Mouse (Mus musculus): Measurements from ENCODE around the gene Lrrc8c.
"Not testable (repeated sequence)": the region's sequence is repeated elsewhere in the genome, so short reads cannot be mapped to it uniquely, and the experiment has no call there.

Gene Lrrc8c

GRCm38 (mm10) chr5:105602585-105602984, 83.4 kb downstream of the Lrrc8c start:
- DNase-seq (ENCODE audit: low spot score), result no peak

DNA sequence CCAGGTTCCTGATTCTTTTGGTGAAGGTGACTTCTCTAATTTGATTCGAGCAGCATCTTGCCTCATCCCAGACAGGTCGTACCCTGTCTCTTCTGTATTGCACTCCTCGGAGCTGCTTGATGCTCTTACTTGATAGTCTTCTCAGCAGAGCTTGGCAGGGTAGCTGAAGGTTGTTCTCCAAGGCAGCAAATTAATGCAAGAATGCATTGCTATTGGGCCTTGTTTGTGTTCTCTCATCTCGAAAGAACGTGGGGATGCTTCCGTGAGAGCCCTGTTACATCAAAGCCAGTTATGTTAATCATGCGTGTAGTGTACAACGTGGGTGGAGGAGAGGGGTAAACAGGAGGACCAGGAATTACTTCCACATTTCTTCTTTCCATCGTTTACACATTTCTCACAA, 86.5 kb downstream of the Lrrc8c start:
- no peak for DNase-seq (ENCODE audit: low spot score)

- DNase-seq (ENCODE audit: low spot score), result no peak
Measured at GRCm38 (mm10) chr5:105609683-105610082, 90.5 kb downstream of the Lrrc8c start.

- no peak for DNase-seq (ENCODE audit: low spot score)
Measured at GRCm38 (mm10) chr5:105613002-105613401, 93.8 kb downstream of the Lrrc8c start.

- DNase-seq (ENCODE audit: low spot score), result no peak
Measured at GRCm38 (mm10) chr5:105614000-105614399, 94.8 kb downstream of the Lrrc8c start.

DNA sequence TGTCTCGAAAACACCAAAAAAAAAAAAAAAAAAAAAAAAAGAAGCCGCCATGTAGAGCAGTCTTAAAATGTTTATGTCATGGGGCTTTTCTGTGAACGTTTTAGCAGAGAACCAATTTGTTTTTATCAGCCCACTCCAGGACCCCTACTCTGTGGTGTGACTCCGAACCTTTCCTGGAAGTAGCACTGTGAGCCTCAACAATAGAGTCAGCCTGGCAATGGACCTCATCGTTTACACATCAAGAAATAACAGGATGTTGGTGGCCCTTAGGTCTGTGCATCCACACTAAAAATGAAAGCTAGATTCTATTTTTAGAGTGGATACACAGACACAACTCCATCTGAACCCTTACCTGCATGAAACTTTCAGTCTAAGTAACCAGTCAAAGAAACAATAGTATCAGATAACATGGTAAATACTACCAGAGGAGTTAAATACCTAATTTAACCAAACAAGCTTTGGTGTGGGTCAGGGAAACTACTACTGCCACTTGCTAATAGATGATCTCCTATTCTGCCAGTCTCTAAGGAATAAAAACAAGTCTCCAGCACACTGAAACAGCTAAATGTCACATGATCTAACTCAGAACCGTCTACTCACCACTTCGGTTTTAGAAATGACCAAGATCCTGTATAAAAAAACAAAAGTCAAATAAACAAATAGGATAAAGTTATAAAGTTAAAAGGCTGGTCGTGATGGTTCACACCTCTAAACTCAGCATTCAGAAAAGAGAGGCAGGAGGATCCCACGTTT, 95.7 kb downstream of the Lrrc8c start:
- no peak for DNase-seq (ENCODE audit: low spot score)

DNA sequence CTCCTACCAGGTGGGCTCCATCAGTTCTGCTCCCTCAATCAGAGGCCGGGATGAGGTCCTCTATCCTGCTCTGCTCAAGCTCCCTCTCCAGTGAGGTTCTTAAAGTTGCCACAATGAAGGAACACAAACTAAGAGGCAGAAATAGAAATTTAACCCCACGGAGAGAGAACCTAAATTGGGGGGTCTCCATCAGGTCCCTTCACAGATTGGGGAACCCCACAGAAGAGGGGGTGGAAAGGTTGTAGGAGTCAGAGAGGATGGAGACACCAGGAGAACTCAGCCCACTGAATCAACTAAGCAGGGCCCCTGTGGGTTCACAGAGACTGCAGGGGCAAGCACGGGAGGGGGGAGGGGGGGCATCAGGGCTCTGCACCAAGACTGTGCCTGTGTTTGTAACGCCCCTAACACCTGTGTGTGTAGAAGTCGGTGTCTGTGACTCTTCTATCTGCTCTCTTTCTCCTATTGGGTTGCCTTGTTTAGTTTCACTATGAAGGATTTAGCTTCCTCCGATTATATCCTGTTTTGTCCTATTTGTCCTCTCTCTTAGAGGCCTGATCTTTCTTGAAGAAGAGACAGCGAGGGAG, 96.8 kb downstream of the Lrrc8c start:
- no peak for DNase-seq (ENCODE audit: low spot score)

DNA sequence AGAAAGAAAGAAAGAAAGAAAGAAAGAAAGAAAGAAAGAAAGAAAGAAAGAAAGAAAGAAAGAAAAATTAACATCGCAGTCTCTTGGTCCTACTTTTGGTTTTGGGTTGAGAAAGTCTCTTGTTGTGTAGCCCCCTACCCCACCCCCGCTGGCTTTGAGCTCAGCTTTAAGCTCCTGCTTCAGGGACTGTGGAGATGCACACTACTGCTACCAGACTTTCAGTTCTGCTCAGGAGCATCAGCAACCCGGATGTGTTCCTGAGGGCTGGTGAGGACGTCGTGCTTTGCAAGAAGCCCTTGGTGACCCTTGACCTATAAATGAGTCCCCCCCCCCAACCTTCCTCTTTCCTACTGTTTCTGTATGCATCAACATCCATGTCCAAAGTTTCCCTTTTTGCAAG, 97.3 kb downstream of the Lrrc8c start:
- no peak for DNase-seq (ENCODE audit: low spot score)

DNA sequence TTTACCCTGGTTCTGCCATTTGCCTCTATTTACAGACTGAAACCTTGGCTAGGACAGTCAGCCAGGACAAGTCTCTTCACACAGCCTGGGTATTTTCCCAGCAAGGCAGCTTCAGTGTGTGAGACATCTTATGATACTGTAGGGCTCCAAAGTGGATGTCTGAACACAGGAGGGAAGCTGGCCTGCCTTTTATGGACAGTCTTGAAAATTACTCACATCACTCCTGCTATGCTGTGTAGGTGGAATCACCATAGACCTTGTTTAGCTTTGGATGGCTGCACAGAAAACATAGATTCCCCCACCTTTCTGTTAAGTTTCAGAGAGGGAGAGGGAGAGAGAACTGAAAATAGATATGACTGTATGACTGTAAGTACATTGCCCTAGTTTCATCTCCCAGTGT, 99.3 kb downstream of the Lrrc8c start:
- no peak for DNase-seq (ENCODE audit: low spot score)

- no peak for DNase-seq (ENCODE audit: low spot score)
Measured at GRCm38 (mm10) chr5:105619666-105620065, 100.5 kb downstream of the Lrrc8c start.

DNA sequence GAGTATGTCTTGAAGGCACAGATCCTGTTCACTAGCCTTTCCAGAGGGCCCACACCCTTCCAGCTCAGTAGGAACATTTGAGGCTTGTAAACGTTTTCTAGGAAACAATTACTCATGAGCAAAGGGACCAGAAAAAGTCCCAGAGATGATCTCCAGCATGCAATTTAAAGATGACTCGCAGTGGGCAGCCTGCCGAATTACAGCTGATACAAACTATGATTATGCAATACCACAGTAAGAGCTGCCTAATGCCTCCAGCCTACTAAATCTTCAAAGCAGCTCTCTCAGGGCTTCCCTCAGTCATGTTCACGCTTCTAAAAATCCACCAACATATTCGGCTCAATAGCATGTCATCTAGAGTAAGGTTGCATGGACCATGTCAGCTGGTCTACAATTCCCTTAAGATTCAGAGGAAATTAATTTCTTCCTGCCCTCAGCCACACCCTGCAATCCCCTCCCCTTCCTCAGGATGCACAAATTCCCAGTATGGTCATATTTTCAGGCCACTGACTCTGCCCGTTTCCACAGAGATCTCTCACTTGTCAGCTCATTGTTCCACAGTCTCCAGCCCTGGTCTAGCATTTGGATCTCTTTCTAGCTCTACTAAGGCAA, 101.4 kb downstream of the Lrrc8c start:
- DNase-seq (ENCODE audit: low spot score), result no peak

DNA sequence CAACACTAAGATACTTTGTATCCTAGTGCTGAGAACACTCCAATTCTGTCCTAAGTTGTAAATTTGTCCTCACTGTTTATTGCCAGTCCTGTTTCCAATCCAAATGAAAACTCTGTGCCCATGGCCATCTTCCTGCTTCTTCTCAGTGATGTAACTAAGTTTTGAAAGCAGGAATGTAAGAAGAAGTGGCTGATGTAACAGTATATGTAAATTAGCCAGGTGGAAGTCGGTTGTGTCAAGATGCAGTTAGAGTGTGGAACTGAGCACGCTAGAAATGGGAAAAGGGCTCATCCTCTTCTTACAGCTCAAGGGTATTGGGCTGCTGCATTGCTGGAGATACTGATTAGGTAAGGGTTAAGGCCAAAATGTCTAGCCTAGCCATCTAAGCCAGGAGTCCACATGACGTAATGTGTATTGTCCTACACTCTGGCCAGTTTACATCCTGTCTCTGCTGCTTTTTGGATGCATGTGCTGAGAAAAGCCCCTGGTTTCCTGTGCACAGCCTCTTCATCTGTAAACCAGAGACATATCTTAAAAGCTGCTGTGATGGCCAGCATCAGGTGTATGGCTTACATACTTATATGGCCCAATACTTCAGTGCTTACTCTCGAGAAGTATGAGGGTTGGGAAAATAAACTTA, 104.0 kb downstream of the Lrrc8c start:
- DNase-seq (ENCODE audit: low spot score), result no peak

DNA sequence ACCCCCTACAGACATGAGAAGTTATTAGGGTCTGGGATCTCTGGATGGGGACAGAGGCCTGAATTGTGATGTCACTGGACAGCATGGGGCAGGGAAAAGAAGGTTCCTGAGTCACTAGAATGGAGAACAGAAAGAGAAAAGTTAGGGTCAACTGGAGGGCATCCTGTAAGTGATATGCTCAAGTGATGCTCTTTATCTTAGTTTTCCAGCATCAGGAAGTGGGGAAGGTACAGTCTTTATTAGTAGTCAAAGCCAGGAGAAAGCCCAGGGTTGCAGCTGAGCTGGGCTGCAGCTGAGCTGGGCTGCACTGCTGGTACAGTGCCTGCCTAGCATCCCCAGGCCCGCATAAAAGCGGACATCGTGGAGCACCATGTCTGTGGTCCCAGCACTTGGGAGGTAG, 105.1 kb downstream of the Lrrc8c start:
- DNase-seq (ENCODE audit: low spot score), result no peak

- DNase-seq (ENCODE audit: low spot score), result no peak
Measured at GRCm38 (mm10) chr5:105625504-105626150, 106.4 kb downstream of the Lrrc8c start.

- no peak for DNase-seq (ENCODE audit: low spot score)
Measured at GRCm38 (mm10) chr5:105626355-105626754, 107.2 kb downstream of the Lrrc8c start.

DNA sequence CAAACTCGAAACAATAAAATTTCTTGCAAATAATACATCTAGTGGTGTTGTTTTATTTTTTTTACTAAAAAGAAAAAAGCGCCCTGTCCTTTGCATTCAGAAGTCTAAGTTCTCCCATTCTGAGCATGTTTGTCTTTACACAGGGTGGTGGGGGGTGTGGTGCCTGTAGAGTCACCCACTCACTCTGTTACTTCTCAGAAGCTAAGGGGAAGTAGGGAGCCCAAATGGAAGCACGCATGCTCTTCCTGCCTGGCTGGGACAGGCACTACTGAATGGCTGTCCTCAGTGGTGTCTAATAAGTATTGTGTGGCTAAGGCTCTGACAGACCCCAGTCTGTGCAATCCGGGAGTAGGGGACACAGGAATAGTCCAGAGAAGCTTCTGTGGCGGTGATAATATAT, 107.9 kb downstream of the Lrrc8c start:
- no peak for DNase-seq (ENCODE audit: low spot score)

DNA sequence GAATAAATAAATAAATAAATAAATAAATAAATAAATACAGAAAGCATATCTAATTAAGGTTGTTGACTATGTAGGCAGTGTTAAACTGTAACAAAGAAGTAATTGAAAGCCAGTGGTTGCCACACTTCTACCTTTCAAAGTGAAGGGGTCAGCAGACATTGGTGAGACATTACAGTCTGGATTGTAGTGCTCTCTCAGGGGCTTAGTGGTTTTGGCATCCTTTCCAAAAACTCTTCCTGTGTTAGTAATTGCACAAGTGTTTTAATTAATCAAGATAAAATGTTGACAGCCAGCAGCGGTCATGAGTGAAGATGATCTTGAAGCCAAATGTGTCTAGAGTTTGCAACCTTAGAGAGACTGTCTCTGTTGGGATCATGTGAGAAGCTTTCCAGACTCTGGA, 110.8 kb downstream of the Lrrc8c start:
- DNase-seq (ENCODE audit: low spot score), result no peak

GRCm38 (mm10) chr5:105632066-105632465, 112.9 kb downstream of the Lrrc8c start:
- no peak for DNase-seq (ENCODE audit: low spot score)

DNA sequence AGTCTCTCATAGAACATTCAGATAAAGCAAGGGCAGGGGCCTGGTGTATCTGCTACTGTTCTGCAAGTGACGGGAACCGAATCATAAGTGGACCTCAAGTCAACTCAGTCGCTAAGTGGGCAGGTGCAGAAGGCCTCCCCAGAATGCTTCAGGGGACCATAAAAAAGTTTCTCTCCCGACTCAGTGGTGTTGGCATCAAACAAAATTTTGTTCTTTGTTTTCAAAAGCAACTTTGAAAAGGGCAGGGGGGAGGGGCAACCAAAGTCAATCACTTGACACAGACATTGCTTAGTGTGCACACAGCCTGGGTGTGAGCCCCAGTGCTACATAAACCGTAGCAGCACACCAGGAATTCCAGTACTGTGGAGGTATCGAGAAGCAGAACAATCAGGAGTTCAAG, 116.4 kb downstream of the Lrrc8c start:
- DNase-seq (ENCODE audit: low spot score), result no peak

DNA sequence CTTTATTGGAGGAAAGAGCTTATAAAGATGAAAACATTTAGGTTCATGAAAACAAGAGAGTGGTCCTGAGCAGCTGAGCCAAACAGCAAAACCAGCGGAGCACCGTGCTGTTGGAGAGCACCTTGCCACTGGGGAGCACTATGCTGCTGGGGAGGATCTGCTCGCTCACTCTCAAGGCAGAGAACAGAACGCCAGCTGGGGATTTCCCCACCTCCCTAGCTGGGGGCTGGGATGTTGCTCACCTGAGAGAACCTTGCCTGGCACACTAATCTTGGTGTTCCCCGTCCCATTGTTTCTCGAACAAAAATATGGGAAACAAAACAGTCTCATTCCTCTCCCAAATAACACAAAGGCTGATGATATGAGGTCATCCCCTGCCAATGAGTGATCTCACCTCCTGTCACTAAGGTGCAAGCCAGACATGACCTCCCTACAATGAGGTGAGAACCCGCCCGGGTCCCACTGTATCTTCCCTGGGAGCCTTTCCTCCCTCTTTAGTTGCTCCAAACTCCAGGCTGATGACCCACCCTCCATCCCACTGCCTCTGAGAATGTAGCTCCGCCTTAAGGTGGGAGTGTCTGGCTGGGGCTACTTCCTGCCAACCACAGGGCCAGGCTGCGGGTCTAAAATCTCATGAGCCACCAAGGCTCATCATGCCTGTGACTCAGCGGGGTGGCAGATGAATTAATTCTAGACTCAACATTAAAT, 117.5 kb downstream of the Lrrc8c start:
- DNase-seq (ENCODE audit: low spot score), result no peak

DNA sequence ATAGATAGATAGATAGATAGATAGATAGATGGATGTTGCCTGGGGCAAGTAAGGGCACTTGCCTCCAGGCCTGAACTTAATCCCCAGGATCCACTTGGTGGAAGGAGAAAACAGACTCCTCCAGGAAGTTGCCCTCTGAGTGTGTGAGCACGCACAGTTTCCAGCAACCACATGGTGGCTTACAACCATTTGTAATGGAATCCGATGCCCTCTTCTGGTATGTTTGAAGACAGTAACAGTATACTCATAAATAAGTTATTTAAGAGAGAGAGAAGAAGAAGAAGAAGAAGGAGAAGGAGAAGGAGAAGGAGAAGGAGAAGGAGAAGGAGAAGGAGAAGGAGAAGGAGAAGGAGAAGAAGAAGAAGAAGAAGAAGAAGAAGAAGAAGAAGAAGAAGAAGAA, 119.1 kb downstream of the Lrrc8c start:
- DNase-seq (ENCODE audit: low spot score), result not testable (repeated sequence)

- no peak for DNase-seq (ENCODE audit: low spot score)
Measured at GRCm38 (mm10) chr5:105638916-105639315, 119.7 kb downstream of the Lrrc8c start.

All from urinary bladder, postnatal 10 days (tissue).